Mouse (Mus musculus) small intestine, adult 2 months (tissue): Measurements from ENCODE around the gene Map4k1.

Experiments
- CTCF ChIP-seq: fragments of 200-500 bp; IDR thresholded peaks from 2 replicates; pipeline ENCODE4 v1.5.1; 2012; ENCODE audit warnings: low read depth, mild to moderate bottlenecking, control low read depth, inconsistent platforms, low read length, moderate library complexity, mixed read lengths; ENCODE audit not compliant: insufficient replicate concordance, insufficient read length; ENCODE audit errors: extremely low read depth
- POLR2A ChIP-seq: fragments of 200-500 bp; IDR thresholded peaks from 2 replicates; pipeline ENCODE4 v1.6.1; 2012; ENCODE audit warnings: low read depth, mild to moderate bottlenecking, control low read depth, inconsistent platforms, low read length, moderate library complexity

DNA sequence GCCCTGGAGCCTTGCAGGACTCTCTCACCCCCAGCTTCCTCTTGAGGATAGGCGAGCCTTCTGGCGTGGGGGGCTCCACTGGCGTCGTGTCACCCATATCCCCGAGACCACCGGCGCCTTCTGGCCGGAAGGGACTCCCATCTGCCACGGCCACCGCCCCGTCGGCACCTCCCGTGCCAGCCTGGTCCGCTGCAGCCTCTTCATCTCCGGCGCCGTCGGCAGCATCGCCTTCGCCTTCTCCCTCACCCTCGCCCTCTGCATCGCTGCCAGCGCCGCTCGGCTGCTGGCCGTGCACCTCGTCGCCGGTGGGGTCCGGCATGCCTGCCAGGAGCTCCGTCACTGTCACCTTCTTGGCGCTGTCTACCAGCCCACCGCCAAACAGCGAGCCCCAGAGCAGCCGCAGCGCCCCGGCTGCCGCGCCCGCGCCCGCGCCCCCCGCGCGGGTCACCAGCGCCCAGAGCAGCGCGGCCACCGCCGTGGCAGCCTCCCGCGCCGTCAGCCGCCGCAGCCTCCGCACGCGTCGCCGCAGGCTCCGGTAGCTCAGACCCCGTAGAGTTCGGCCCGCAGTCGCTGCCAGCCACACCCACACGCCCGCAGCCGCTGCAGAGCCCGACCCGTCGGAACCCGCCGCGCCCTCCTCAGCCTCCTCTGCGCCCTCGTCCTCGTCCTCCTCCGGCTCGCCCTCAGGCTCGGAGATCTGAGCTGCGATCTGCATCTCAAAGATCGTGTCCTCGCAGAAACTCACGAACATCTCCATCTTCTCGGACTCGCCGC lies 37.8 kb downstream of the Map4k1 start:
- TF ChIP-seq CTCF, result no peak
- TF ChIP-seq POLR2A, result no peak
